Mouse (Mus musculus) MEL (cell line): ENCODE measurements at regions not wholly inside any gene's neighbourhood (a gene's known extent, or its start where the extent isn't known, plus 50 kb on each side); places are given as distances from the start of the nearest gene placed in this dataset.

Source experiments
- BHLHE40 ChIP-seq: IDR thresholded peaks from 2 replicates; pipeline ENCODE4 v1.6.1; 2012; ENCODE audit warnings: low read depth, mild to moderate bottlenecking, inconsistent platforms, low read length, improper control_type of control experiment, borderline replicate concordance
- CHD2 ChIP-seq: IDR thresholded peaks from 2 replicates; pipeline ENCODE4 v1.6.1; 2011; ENCODE audit warnings: low read length, improper control_type of control experiment
- CTCF ChIP-seq, 3 experiments: IDR thresholded peaks in 2 of 3; conservative IDR thresholded peaks in 1 of 3; 2 replicates each; pipeline ENCODE4 v1.5.1; 2011 to 2012; ENCODE audit warnings: low read length in 3 of 3, low read depth in 2 of 3, mild to moderate bottlenecking in 2 of 3, improper control_type of control experiment in 1 of 3, inconsistent platforms in 1 of 3, mixed read lengths in 1 of 3, moderate library complexity in 1 of 3; ENCODE audit not compliant: control insufficient read depth in 1 of 3, insufficient read depth in 1 of 3, poor library complexity in 1 of 3, severe bottlenecking in 1 of 3
- E2F4 ChIP-seq: IDR thresholded peaks from 2 replicates; pipeline ENCODE4 v1.6.1; 2011; ENCODE audit warnings: low read depth, low read length, improper control_type of control experiment, borderline replicate concordance
- EP300 ChIP-seq, 2 experiments: IDR thresholded peaks; 2 replicates each; pipeline ENCODE4 v1.6.1; 2011; ENCODE audit warnings: improper control_type of control experiment in 2 of 2, low read length in 2 of 2, low read depth in 1 of 2, mild to moderate bottlenecking in 1 of 2
- GABPA ChIP-seq: IDR thresholded peaks from 2 replicates; pipeline ENCODE4 v1.6.1; 2012; ENCODE audit warnings: low read depth, mild to moderate bottlenecking, inconsistent platforms, low read length, improper control_type of control experiment, moderate library complexity
- HCFC1 ChIP-seq: IDR thresholded peaks from 2 replicates; pipeline ENCODE4 v1.6.1; 2012; ENCODE audit warnings: low read depth, mild to moderate bottlenecking, inconsistent platforms, low read length, improper control_type of control experiment, moderate library complexity
- KAT2A ChIP-seq: conservative IDR thresholded peaks from 2 replicates; pipeline ENCODE4 v1.6.1; 2012; ENCODE audit warnings: low read depth, low read length, improper control_type of control experiment, inconsistent platforms
- MAFK ChIP-seq: IDR thresholded peaks from 2 replicates; pipeline ENCODE4 v1.6.1; 2011; ENCODE audit warnings: low read depth, mild to moderate bottlenecking, low read length, improper control_type of control experiment, borderline replicate concordance
- POLR2A ChIP-seq, 2 experiments: IDR thresholded peaks; 2 replicates each; pipeline ENCODE4 v1.6.1; 2011 to 2012; ENCODE audit warnings: low read length in 2 of 2, mild to moderate bottlenecking in 2 of 2, control low read depth in 1 of 2, improper control_type of control experiment in 1 of 2, low read depth in 1 of 2, moderate library complexity in 1 of 2; ENCODE audit not compliant: control insufficient read depth in 1 of 2, insufficient read depth in 1 of 2, poor library complexity in 1 of 2
- POLR2AphosphoS2 ChIP-seq: IDR thresholded peaks from 2 replicates; pipeline ENCODE4 v1.6.1; 2011; ENCODE audit warnings: low read length, improper control_type of control experiment
- RCOR1 ChIP-seq: IDR thresholded peaks from 2 replicates; pipeline ENCODE4 v1.6.1; 2012; ENCODE audit warnings: low read depth, mild to moderate bottlenecking, inconsistent platforms, low read length, improper control_type of control experiment
- TAL1 ChIP-seq: IDR thresholded peaks from 2 replicates; pipeline ENCODE4 v1.6.1; 2012; ENCODE audit warnings: mild to moderate bottlenecking, inconsistent platforms, low read length, moderate library complexity, mixed read lengths
- ZC3H11A ChIP-seq: IDR thresholded peaks from 2 replicates; pipeline ENCODE4 v1.6.1; 2012; ENCODE audit warnings: low read depth, mild to moderate bottlenecking, inconsistent platforms, low read length, improper control_type of control experiment

DNA sequence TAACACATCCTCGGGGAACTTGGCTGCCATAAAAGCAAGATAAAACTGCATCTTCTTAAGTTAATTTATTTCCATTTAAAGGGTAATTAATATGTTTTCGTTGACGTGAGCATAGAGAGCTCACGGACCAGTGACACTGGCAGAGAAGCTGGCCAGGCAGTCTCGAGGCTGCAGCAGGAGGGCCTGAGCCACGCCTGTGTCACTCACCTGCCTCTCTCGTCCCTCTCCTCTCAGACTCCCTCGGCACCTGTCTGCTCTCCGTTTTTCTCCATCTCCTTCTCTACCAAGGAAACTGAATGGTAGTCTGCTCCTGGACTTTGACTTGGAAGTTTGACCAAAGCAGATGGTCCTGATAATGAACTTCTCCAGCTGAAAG, 193.8 kb downstream of the Fam43a start:
- TF ChIP-seq CTCF (IDR thresholded peaks at IDR 0.05 in 2 of 3, conservative IDR thresholded peaks at IDR 0.05 in 1 of 3; ENCODE audit: control insufficient read depth in 1 of 3, insufficient read depth in 1 of 3, low read depth in 2 of 3, low read length in 3 of 3, poor library complexity in 1 of 3, severe bottlenecking in 1 of 3) (no peak), POLR2A (IDR thresholded peaks at IDR 0.05; ENCODE audit: control insufficient read depth in 1 of 2, insufficient read depth in 1 of 2, low read depth in 1 of 2, low read length in 2 of 2, poor library complexity in 1 of 2) (no peak), POLR2AphosphoS2 (no peak), CHD2 (no peak), BHLHE40 (no peak), EP300 (IDR thresholded peaks at IDR 0.05; ENCODE audit: low read depth in 1 of 2, low read length in 2 of 2) (no peak), E2F4 (no peak), KAT2A (no peak), GABPA (no peak), HCFC1 (no peak), TAL1 (no peak), MAFK (no peak), ZC3H11A (no peak), RCOR1 (no peak)
